Mouse (Mus musculus) MEL (cell line): Measurements from ENCODE around the gene Padi6. TPM values are rescaled to one million over a fixed set of nuclear protein-coding genes. Genes with fewer than 3 reads are reported as not detected.

Experiments
- DNase-seq: peaks from one replicate; pipeline ENCODE4 v3.0.0; 2011; ENCODE audit warnings: low read depth, low spot score
- H3K27ac ChIP-seq: 2 replicates; pipeline ENCODE4 v1.5.1; 2012; ENCODE audit warnings: low read depth, mild to moderate bottlenecking, control low read depth, low read length, moderate library complexity; ENCODE audit not compliant: control insufficient read depth
- H3K27me3 ChIP-seq, 2 experiments: fragments of 150-350 bp in 1 of 2; sonication (generic) in 1 of 2; 2 replicates each; pipeline ENCODE4 v1.6.1; 2012; ENCODE audit warnings: low read length in 2 of 2, mild to moderate bottlenecking in 2 of 2, improper control_type of control experiment in 1 of 2, moderate library complexity in 1 of 2; ENCODE audit not compliant: insufficient read depth in 2 of 2, control insufficient read depth in 1 of 2
- H3K36me3 ChIP-seq, 2 experiments: 2 replicates each; pipeline ENCODE4 v1.6.1; 2012 to 2014; ENCODE audit warnings: low read length in 2 of 2, improper control_type of control experiment in 1 of 2, inconsistent platforms in 1 of 2, mild to moderate bottlenecking in 1 of 2; ENCODE audit not compliant: insufficient read depth in 2 of 2, control insufficient read depth in 1 of 2
- H3K4me1 ChIP-seq, 2 experiments: fragments of 150-350 bp in 1 of 2; sonication (generic) in 1 of 2; 2 replicates each; pipeline ENCODE4 v1.6.1; 2012; ENCODE audit warnings: low read length in 2 of 2, improper control_type of control experiment in 1 of 2, mild to moderate bottlenecking in 1 of 2; ENCODE audit not compliant: insufficient read depth in 2 of 2, control insufficient read depth in 1 of 2
- H3K4me3 ChIP-seq, 2 experiments: fragments of 150-350 bp in 1 of 2; sonication (generic) in 1 of 2; 2 replicates each; pipeline ENCODE4 v1.5.1; 2012; ENCODE audit warnings: low read depth in 2 of 2, low read length in 2 of 2, mild to moderate bottlenecking in 2 of 2, moderate library complexity in 2 of 2, control low read depth in 1 of 2, improper control_type of control experiment in 1 of 2; ENCODE audit not compliant: control insufficient read depth in 1 of 2, insufficient read depth in 1 of 2
- H3K79me2 ChIP-seq: 2 replicates; pipeline ENCODE4 v1.6.1; 2012; ENCODE audit warnings: mild to moderate bottlenecking, low read length, moderate library complexity; ENCODE audit not compliant: control insufficient read depth, poor library complexity, insufficient read depth
- H3K9ac ChIP-seq: 2 replicates; pipeline ENCODE4 v1.6.1; 2012; ENCODE audit warnings: low read depth, mild to moderate bottlenecking, control low read depth, low read length, moderate library complexity; ENCODE audit not compliant: control insufficient read depth, poor library complexity, severe bottlenecking
- H3K9me3 ChIP-seq: fragments of 150-350 bp; sonication (generic); replicated peaks from 2 replicates; pipeline ENCODE4 v1.6.1; 2012; ENCODE audit warnings: mild to moderate bottlenecking, low read length, improper control_type of control experiment, moderate library complexity; ENCODE audit not compliant: insufficient read depth
- CHD1 ChIP-seq: IDR thresholded peaks from 2 replicates; pipeline ENCODE4 v1.6.1; 2012; ENCODE audit warnings: low read depth, mild to moderate bottlenecking, inconsistent platforms, low read length, improper control_type of control experiment
- CHD2 ChIP-seq: IDR thresholded peaks from 2 replicates; pipeline ENCODE4 v1.6.1; 2011; ENCODE audit warnings: low read length, improper control_type of control experiment
- CTCF ChIP-seq, 3 experiments: IDR thresholded peaks in 2 of 3; conservative IDR thresholded peaks in 1 of 3; 2 replicates each; pipeline ENCODE4 v1.5.1; 2011 to 2012; ENCODE audit warnings: low read length in 3 of 3, low read depth in 2 of 3, mild to moderate bottlenecking in 2 of 3, improper control_type of control experiment in 1 of 3, inconsistent platforms in 1 of 3, mixed read lengths in 1 of 3, moderate library complexity in 1 of 3; ENCODE audit not compliant: control insufficient read depth in 1 of 3, insufficient read depth in 1 of 3, poor library complexity in 1 of 3, severe bottlenecking in 1 of 3
- E2F4 ChIP-seq: IDR thresholded peaks from 2 replicates; pipeline ENCODE4 v1.6.1; 2011; ENCODE audit warnings: low read depth, low read length, improper control_type of control experiment, borderline replicate concordance
- GATA1 ChIP-seq: IDR thresholded peaks from 2 replicates; pipeline ENCODE4 v1.6.1; 2011; ENCODE audit warnings: low read depth, low read length, improper control_type of control experiment
- JUND ChIP-seq: IDR thresholded peaks from 2 replicates; pipeline ENCODE4 v1.6.1; 2011; ENCODE audit warnings: low read depth, mild to moderate bottlenecking, improper control_type of control experiment, low read length
- MYB ChIP-seq: IDR thresholded peaks from 2 replicates; pipeline ENCODE4 v1.6.1; 2011; ENCODE audit warnings: mild to moderate bottlenecking, low read depth, low read length, improper control_type of control experiment
- NRF1 ChIP-seq: IDR thresholded peaks from 2 replicates; pipeline ENCODE4 v1.6.1; 2014; ENCODE audit warnings: low read depth, mild to moderate bottlenecking, inconsistent platforms, low read length, improper control_type of control experiment, moderate library complexity; ENCODE audit not compliant: poor library complexity, insufficient read depth, severe bottlenecking
- POLR2A ChIP-seq, 2 experiments: IDR thresholded peaks; 2 replicates each; pipeline ENCODE4 v1.6.1; 2011 to 2012; ENCODE audit warnings: low read length in 2 of 2, mild to moderate bottlenecking in 2 of 2, control low read depth in 1 of 2, improper control_type of control experiment in 1 of 2, low read depth in 1 of 2, moderate library complexity in 1 of 2; ENCODE audit not compliant: control insufficient read depth in 1 of 2, insufficient read depth in 1 of 2, poor library complexity in 1 of 2
- USF1 ChIP-seq: IDR thresholded peaks from 2 replicates; pipeline ENCODE4 v1.6.1; 2014; ENCODE audit warnings: low read depth, mild to moderate bottlenecking, inconsistent platforms, low read length, improper control_type of control experiment, moderate library complexity
- ZMIZ1 ChIP-seq: IDR thresholded peaks from 2 replicates; pipeline ENCODE4 v1.6.1; 2012; ENCODE audit warnings: low read depth, mild to moderate bottlenecking, inconsistent platforms, low read length, improper control_type of control experiment, moderate library complexity
- polyA plus RNA-seq, 2 experiments: library from polyadenylated mRNA; stranded (reverse) in 1 of 2; unstranded in 1 of 2; fragments of >175 nt in 1 of 2; fragments of >200 nt in 1 of 2; gene quantifications; 2 replicates each; pipeline versions ENCODE4 v1.2.1 to v1.2.4; 2012; ENCODE audit warnings: low replicate concordance in 2 of 2, low read depth in 1 of 2; ENCODE audit not compliant: insufficient read length in 2 of 2, insufficient read depth in 1 of 2, missing spikeins in 1 of 2
- total RNA-seq: library from RNA; depleted of rRNA; stranded (reverse); fragments of 300-350 nt; gene quantifications from 2 replicates; pipeline ENCODE4 v1.2.3, GENCODE M21; 2012

The Padi6 gene
- total and polyA plus RNA-seq, 3 experiments, result not detected

- no peak overlapping the region for H3K27ac ChIP-seq
- DNase-seq, result no peak
- H3K36me3 ChIP-seq, result peaks cover 0 to 13% of the 10 kb centered on the region in 2 experiments; a peak in 2 of 4 replicates
- H3K4me3 ChIP-seq, result no peak overlapping the region
- TF ChIP-seq E2F4 (no peak), GATA1 (no peak), CHD2 (no peak), ZMIZ1 (no peak), CTCF (IDR thresholded peaks at IDR 0.05 in 2 of 3, conservative IDR thresholded peaks at IDR 0.05 in 1 of 3; ENCODE audit: control insufficient read depth in 1 of 3, insufficient read depth in 1 of 3, low read depth in 2 of 3, low read length in 3 of 3, poor library complexity in 1 of 3, severe bottlenecking in 1 of 3) (no peak), USF1 (no peak), NRF1 (no peak), JUND (no peak)
- no peaks in the 10 kb centered on the region for H3K9me3 ChIP-seq
- H3K79me2 ChIP-seq, result no peaks in the 10 kb centered on the region
- H3K4me1 ChIP-seq, result no peaks in the 10 kb centered on the region
- no peak overlapping the region for H3K9ac ChIP-seq
- no peaks in the 10 kb centered on the region for H3K27me3 ChIP-seq
Measured at GRCm38 (mm10) chr4:140721968-140722490, 20.4 kb downstream of the Padi6 start.

GRCm38 (mm10) chr4:140720091-140720490 lies 22.4 kb downstream of the Padi6 start:
- Histone ChIP-seq H3K79me2 (no peaks in the 10 kb centered on the region), H3K4me1 (no peaks in the 10 kb centered on the region), H3K27me3 (no peaks in the 10 kb centered on the region), H3K4me3 (no peak overlapping the region), H3K27ac (no peak overlapping the region), H3K9ac (no peak overlapping the region), H3K36me3 (peaks cover 0 to 20% of the 10 kb centered on the region in 2 experiments; a peak in 2 of 4 replicates), H3K9me3 (no peaks in the 10 kb centered on the region)
- DNase-seq, result no peak
- 0 out of 4 replicates have a peak, but pooled peaks of 1 of the 2 experiments have one; percentile 13 for TF ChIP-seq POLR2A (IDR thresholded peaks at IDR 0.05; ENCODE audit: control insufficient read depth in 1 of 2, insufficient read depth in 1 of 2, low read depth in 1 of 2, low read length in 2 of 2, poor library complexity in 1 of 2)
- no peak for TF ChIP-seq MYB

GRCm38 (mm10) chr4:140718436-140718835 lies 24.0 kb downstream of the Padi6 start:
- no peaks in the 10 kb centered on the region for H3K9me3 ChIP-seq
- no peaks in the 10 kb centered on the region for H3K4me1 ChIP-seq
- no peaks in the 10 kb centered on the region for H3K27me3 ChIP-seq
- no peak for DNase-seq
- no peaks in the 10 kb centered on the region for H3K79me2 ChIP-seq
- no peak overlapping the region for H3K4me3 ChIP-seq
- no peak overlapping the region for H3K9ac ChIP-seq
- peaks cover 0 to 26% of the 10 kb centered on the region in 2 experiments; a peak in 2 of 4 replicates for H3K36me3 ChIP-seq
- H3K27ac ChIP-seq, result no peak overlapping the region
- TF ChIP-seq POLR2A (IDR thresholded peaks at IDR 0.05; ENCODE audit: control insufficient read depth in 1 of 2, insufficient read depth in 1 of 2, low read depth in 1 of 2, low read length in 2 of 2, poor library complexity in 1 of 2), result 0 out of 4 replicates have a peak, but pooled peaks of 1 of the 2 experiments have one; percentile 10
- no peak for TF ChIP-seq CHD1
